Mouse (Mus musculus) megakaryocyte, embryonic 14.5 days (primary cell): ENCODE data around the gene Skil.

Experiments
- FLI1 ChIP-seq: IDR thresholded peaks from 2 replicates; pipeline ENCODE4 v1.6.1; 2012; ENCODE audit warnings: low read length, inconsistent platforms, mixed read lengths
- GATA1 ChIP-seq: IDR thresholded peaks from 3 replicates; pipeline ENCODE4 v1.6.1; 2012; ENCODE audit warnings: mixed read lengths, low read length, inconsistent platforms, borderline replicate concordance

DNA sequence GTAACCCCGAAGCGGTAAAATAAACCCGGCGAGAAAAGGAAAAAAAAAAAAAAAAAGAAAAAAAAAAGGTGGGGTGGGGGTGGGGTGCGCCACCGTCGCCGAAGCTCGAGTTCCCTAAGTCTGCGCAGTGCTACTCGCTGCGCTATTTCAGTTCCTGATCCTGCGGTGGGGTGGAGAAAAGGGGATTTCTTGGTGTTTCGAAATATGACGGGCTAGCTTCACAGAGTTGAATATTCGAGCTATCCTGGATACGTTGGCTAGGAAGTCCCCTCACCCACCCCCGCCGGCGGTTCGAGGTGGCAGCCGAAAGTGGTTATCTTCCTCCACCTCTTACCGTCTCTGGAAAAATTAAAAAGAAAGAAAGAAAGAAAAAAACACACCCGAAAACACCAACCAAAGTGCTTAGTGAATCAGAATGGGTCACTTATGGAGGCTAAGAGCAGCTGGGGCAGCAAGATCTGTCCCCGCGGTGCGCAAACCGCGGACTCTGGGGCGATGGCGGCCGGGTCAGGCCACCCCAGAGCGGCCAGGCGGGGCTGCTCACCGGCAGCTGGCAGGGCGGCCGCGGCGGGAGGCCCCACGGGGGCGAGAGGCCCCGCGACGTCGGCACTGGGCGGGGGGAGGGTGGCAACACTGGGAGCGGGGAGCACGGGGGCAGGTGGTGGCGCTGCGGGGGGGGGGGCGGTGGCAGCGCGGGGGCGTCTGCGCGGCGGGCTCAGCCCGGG lies 1.1 kb upstream of the Skil start:
- no peak for TF ChIP-seq GATA1
- TF ChIP-seq FLI1 = no peak
